Mouse (Mus musculus): Measurements from ENCODE around the gene Zfp143.

Gene Zfp143

DNA sequence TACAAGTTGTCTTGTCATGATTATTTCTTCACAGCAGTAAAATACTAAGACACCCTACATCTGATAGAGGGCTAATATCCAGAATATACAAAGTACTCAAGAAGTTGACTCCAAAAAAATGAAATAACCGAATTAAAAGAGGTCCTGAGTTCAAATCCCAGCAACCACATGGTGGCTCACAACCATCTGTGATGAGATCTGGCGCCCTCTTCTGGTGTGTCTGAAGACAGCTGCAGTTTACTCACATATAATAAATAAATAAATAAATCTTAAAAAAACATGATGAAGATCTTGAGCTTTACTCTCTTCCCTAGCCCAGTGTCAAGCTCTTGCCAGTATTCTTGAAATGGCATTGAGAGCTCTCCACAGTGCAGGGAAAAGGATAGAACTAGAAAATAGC is 77.5 kb downstream of the Zfp143 start:
- no peak for DNase-seq (ENCODE audit: low spot score)

DNA sequence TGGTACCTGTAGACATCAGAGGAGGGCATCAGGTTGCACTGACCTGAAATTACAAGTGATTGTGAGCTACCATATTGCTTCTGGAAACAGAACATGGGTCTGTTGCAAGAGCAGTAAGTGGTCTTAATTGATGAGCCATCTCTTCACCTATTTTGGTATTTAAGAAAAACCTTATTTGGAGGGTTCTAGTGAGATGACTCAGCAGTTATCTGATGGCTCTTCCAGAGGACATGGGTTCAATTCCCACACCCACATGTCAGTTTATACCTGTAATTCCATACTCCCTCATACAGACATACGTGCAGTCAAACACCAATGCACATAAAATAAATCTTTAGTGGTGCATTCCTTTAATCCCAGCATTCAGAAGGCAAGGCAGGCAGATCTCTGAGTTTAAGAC is 82.8 kb downstream of the Zfp143 start:
- DNase-seq (ENCODE audit: low spot score) = no peak
